Mouse (Mus musculus): Measurements from ENCODE around the gene Prpf18. TPM values are rescaled to one million over a fixed set of nuclear protein-coding genes. Genes with fewer than 3 reads are reported as not detected.

The Prpf18 gene
- 40.3 and 42.1 TPM in 2 replicates for polyA plus RNA-seq (2016; fragmentation: Nextera tagmentation; extraction: Ambion mirVana)

GRCm38 (mm10) chr2:4651500-4652285 lies at the start of gene Prpf18:
Prpf18 (minus strand) TSS chr2:4652113.
- DNase-seq (ENCODE audit: low spot score): peak; percentile 91
- Histone ChIP-seq H3K27me3 (ENCODE audit: low read depth, poor library complexity, severe bottlenecking) (no peaks in the 10 kb centered on the region), H3K4me1 (peaks cover 18% of the 10 kb centered on the region), H3K9me3 (replicated peaks) (no peaks in the 10 kb centered on the region), H3K4me3 (peak within 1 kb of the TSS; percentile 96), H3K27ac (replicated peaks) (peak within 1 kb of the TSS; percentile 90), H3K36me3 (peaks cover 11% of the 10 kb centered on the region)
- 2% methylated on average over 40 of the region's 40 CpGs for WGBS

GRCm38 (mm10) chr2:4679886-4680285 lies 28.0 kb upstream of the Prpf18 start:
- no peaks in the 10 kb centered on the region for H3K36me3 ChIP-seq
- 86% methylated on average over 3 of the region's 3 CpGs for WGBS
- DNase-seq (ENCODE audit: low spot score): no peak
- no peaks in the 10 kb centered on the region for H3K27me3 ChIP-seq (ENCODE audit: low read depth, poor library complexity, severe bottlenecking)
- H3K9me3 ChIP-seq (replicated peaks): no peaks in the 10 kb centered on the region
- H3K27ac ChIP-seq (replicated peaks): no peak overlapping the region
- no peak overlapping the region for H3K4me3 ChIP-seq
- H3K4me1 ChIP-seq: no peaks in the 10 kb centered on the region

DNA sequence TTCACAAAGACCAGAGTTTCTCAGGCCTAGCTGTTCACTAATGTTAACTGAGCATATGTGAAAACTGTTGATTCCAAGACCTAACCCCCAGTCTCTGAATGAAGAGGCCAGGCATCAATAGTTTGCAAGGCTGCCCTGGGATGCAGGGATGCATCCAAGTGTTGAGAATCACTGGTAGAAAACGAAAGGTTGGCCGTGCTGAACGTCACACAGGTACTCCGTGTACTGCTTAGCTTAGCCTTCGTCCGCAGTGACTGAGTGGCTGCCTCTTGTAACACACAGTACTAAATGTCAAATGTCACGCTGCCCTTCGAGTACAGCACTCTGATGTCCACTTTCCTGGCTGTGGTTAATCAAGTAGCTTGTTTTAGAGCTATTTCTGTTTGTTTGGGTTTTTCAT lies 19.7 kb upstream of the Prpf18 start:
- no peak for DNase-seq (ENCODE audit: low spot score)
- Histone ChIP-seq H3K4me1 (no peaks in the 10 kb centered on the region), H3K36me3 (no peaks in the 10 kb centered on the region), H3K27me3 (ENCODE audit: low read depth, poor library complexity, severe bottlenecking) (no peaks in the 10 kb centered on the region), H3K27ac (replicated peaks) (no peak overlapping the region), H3K4me3 (no peak overlapping the region), H3K9me3 (replicated peaks) (no peaks in the 10 kb centered on the region)
- WGBS: 89% methylated on average over 8 of the region's 8 CpGs

GRCm38 (mm10) chr2:4669701-4670100 lies 17.8 kb upstream of the Prpf18 start:
- H3K4me3 ChIP-seq: no peak overlapping the region
- 91% methylated on average over 8 of the region's 8 CpGs for WGBS
- DNase-seq (ENCODE audit: low spot score): no peak

GRCm38 (mm10) chr2:4668626-4669025 lies 16.7 kb upstream of the Prpf18 start:
- Histone ChIP-seq H3K4me3 (no peak overlapping the region), H3K27me3 (ENCODE audit: low read depth, poor library complexity, severe bottlenecking) (no peaks in the 10 kb centered on the region), H3K4me1 (no peaks in the 10 kb centered on the region), H3K27ac (replicated peaks) (no peak overlapping the region), H3K9me3 (replicated peaks) (no peaks in the 10 kb centered on the region), H3K36me3 (no peaks in the 10 kb centered on the region)
- DNase-seq (ENCODE audit: low spot score): no peak
- 87% methylated on average over 2 of the region's 2 CpGs for WGBS

More at GRCm38 (mm10) chr2:4669701-4670100, 17.8 kb upstream of the Prpf18 start:
- H3K36me3 ChIP-seq: no peaks in the 10 kb centered on the region
- H3K27ac ChIP-seq (replicated peaks): no peak overlapping the region
- no peaks in the 10 kb centered on the region for H3K27me3 ChIP-seq (ENCODE audit: low read depth, poor library complexity, severe bottlenecking)
- no peaks in the 10 kb centered on the region for H3K9me3 ChIP-seq (replicated peaks)
- no peaks in the 10 kb centered on the region for H3K4me1 ChIP-seq

DNA sequence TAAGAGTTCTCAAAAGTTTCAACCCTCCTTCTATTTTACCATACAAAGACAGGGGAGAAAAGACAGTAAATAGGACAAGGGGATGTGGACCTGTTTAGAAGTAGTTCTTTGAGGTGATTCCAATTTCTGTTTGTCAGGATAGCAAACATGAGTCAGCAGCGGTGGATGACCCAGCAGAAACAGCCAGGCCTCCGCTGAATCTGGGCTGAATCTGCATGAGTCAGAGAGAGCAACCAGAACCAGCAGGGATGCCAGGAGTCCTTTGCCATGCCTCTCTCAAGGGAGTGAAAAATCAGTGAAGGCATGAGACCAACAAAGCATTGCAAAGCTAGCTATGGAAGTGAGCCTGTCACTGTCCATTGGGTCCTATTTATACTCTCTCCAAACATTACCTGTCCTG lies 8.8 kb upstream of the Prpf18 start:
- H3K4me1 ChIP-seq: no peaks in the 10 kb centered on the region
- WGBS: 84% methylated on average over 2 of the region's 2 CpGs
- H3K27me3 ChIP-seq (ENCODE audit: low read depth, poor library complexity, severe bottlenecking): no peaks in the 10 kb centered on the region
- DNase-seq (ENCODE audit: low spot score): no peak
- no peaks in the 10 kb centered on the region for H3K9me3 ChIP-seq (replicated peaks)
- H3K27ac ChIP-seq (replicated peaks): no peak overlapping the region
- no peaks in the 10 kb centered on the region for H3K36me3 ChIP-seq
- no peak overlapping the region for H3K4me3 ChIP-seq

- WGBS: 92% methylated on average over 2 of the region's 2 CpGs
- no peaks in the 10 kb centered on the region for H3K9me3 ChIP-seq (replicated peaks)
- peaks cover 31% of the 10 kb centered on the region for H3K36me3 ChIP-seq
- no peak for DNase-seq (ENCODE audit: low spot score)
- peaks cover 18% of the 10 kb centered on the region for H3K4me1 ChIP-seq
- no peak overlapping the region for H3K27ac ChIP-seq (replicated peaks)
- H3K4me3 ChIP-seq: no peak overlapping the region
- no peaks in the 10 kb centered on the region for H3K27me3 ChIP-seq (ENCODE audit: low read depth, poor library complexity, severe bottlenecking)
Observed at GRCm38 (mm10) chr2:4649646-4650045, 2.3 kb downstream of the Prpf18 start.

DNA sequence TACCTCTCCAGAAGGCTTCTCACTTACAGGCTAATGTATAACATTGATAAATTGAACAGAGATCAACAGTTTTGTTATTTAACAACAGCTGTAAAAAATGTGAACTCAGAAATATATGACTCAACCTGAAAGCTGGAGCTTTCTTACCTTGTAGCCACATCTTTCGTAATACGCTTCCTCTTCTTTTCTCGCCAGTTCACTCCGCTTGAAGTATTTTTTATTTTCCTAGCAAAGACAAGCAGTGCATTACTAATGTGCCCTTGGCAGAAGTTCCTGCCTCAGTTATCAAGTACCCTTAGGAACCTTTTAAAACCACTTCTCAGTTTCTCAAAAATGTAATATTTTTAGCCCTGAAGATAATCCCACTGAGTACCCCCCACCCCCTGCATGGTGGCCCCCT lies 3.8 kb downstream of the Prpf18 start:
- Histone ChIP-seq H3K4me3 (no peak overlapping the region), H3K4me1 (peaks cover 18% of the 10 kb centered on the region), H3K9me3 (replicated peaks) (no peaks in the 10 kb centered on the region), H3K27me3 (ENCODE audit: low read depth, poor library complexity, severe bottlenecking) (no peaks in the 10 kb centered on the region), H3K27ac (replicated peaks) (no peak overlapping the region), H3K36me3 (peaks cover 45% of the 10 kb centered on the region)
- DNase-seq (ENCODE audit: low spot score): no peak
- WGBS: 94% methylated on average over 4 of the region's 4 CpGs

GRCm38 (mm10) chr2:4645066-4645465 lies 6.8 kb downstream of the Prpf18 start:
- 77% methylated on average over 4 of the region's 4 CpGs for WGBS

GRCm38 (mm10) chr2:4638189-4638588 lies 13.7 kb downstream of the Prpf18 start:
- Histone ChIP-seq H3K4me3 (no peak overlapping the region), H3K36me3 (peaks cover 95% of the 10 kb centered on the region), H3K27me3 (ENCODE audit: low read depth, poor library complexity, severe bottlenecking) (no peaks in the 10 kb centered on the region), H3K27ac (replicated peaks) (no peak overlapping the region), H3K4me1 (no peaks in the 10 kb centered on the region), H3K9me3 (replicated peaks) (no peaks in the 10 kb centered on the region)
- WGBS: 89% methylated on average over 3 of the region's 3 CpGs
- no peak for DNase-seq (ENCODE audit: low spot score)

More at GRCm38 (mm10) chr2:4645066-4645465, 6.8 kb downstream of the Prpf18 start:
- Histone ChIP-seq H3K4me1 (peaks cover 5% of the 10 kb centered on the region), H3K4me3 (no peak overlapping the region), H3K27ac (replicated peaks) (no peak overlapping the region), H3K27me3 (ENCODE audit: low read depth, poor library complexity, severe bottlenecking) (no peaks in the 10 kb centered on the region), H3K36me3 (peaks cover 72% of the 10 kb centered on the region), H3K9me3 (replicated peaks) (no peaks in the 10 kb centered on the region)
- DNase-seq (ENCODE audit: low spot score): no peak

- Histone ChIP-seq H3K27ac (replicated peaks) (no peak overlapping the region), H3K4me1 (no peaks in the 10 kb centered on the region), H3K27me3 (ENCODE audit: low read depth, poor library complexity, severe bottlenecking) (no peaks in the 10 kb centered on the region), H3K4me3 (no peak overlapping the region), H3K36me3 (peaks cover 96% of the 10 kb centered on the region), H3K9me3 (replicated peaks) (no peaks in the 10 kb centered on the region)
- 90% methylated on average over 7 of the region's 7 CpGs for WGBS
- DNase-seq (ENCODE audit: low spot score): no peak
Observed at GRCm38 (mm10) chr2:4636656-4637055, 15.3 kb downstream of the Prpf18 start.

GRCm38 (mm10) chr2:4635804-4636203 lies 16.1 kb downstream of the Prpf18 start:
- Histone ChIP-seq H3K4me1 (no peaks in the 10 kb centered on the region), H3K27me3 (ENCODE audit: low read depth, poor library complexity, severe bottlenecking) (no peaks in the 10 kb centered on the region), H3K4me3 (no peak overlapping the region), H3K9me3 (replicated peaks) (no peaks in the 10 kb centered on the region), H3K36me3 (peaks cover 95% of the 10 kb centered on the region), H3K27ac (replicated peaks) (no peak overlapping the region)
- 90% methylated on average over 8 of the region's 8 CpGs for WGBS
- DNase-seq (ENCODE audit: low spot score): no peak

GRCm38 (mm10) chr2:4630197-4630835 lies 21.6 kb downstream of the Prpf18 start:
- H3K9me3 ChIP-seq (replicated peaks): no peaks in the 10 kb centered on the region
- H3K27ac ChIP-seq (replicated peaks): no peak overlapping the region
- H3K4me1 ChIP-seq: no peaks in the 10 kb centered on the region
- H3K36me3 ChIP-seq: peaks cover 86% of the 10 kb centered on the region
- H3K4me3 ChIP-seq: no peak overlapping the region
- no peaks in the 10 kb centered on the region for H3K27me3 ChIP-seq (ENCODE audit: low read depth, poor library complexity, severe bottlenecking)
- DNase-seq (ENCODE audit: low spot score): no peak
- WGBS: 97% methylated on average over 10 of the region's 10 CpGs

Measured in midbrain, embryonic 10.5 days (tissue).